ENCODE assay signal across 8 mouse cellular contexts in the genomic region with DNA sequence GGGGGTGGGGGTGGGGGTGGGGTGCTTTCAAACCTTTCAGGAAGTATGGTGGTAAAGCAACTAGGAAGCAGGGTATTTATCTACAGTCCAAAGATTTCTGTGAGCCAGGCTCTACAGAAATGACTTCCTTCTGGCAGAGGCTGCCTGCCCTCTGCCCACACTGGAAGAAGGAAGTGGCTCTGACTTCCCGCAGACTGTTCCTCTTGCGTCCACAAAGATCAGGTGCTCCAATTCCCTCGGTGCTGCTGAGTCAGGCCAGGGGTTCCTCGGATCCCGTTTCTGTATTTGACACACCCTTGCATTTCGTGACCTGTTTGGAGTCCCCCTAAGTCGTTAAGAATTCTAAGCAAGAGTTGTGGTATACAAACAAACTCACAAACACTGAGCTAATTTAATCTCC. TPM values are rescaled to one million over a fixed set of nuclear protein-coding genes. Genes with fewer than 3 reads are reported as not detected.
DNase-seq lines count a peak whose midpoint lies in the region; ATAC-seq and TF ChIP-seq lines count a peak whose summit lies in the region.

No protein-coding gene starts in this region.

- intact Hi-C loops in heart, adult 2 months (cut with DNase I), result no loop called here

- H3K4me3 ChIP-seq in kidney, embryonic 16.5 days (ENCODE audit: low read length), result no peak overlapping the region
- H3K4me3 ChIP-seq in heart, adult 2 months, result no peak overlapping the region
- H3K4me3 ChIP-seq in liver, embryonic 11.5 days (ENCODE audit: low read depth, low read length), result no peak overlapping the region
- no peak overlapping the region for H3K4me3 ChIP-seq in neural tube, embryonic 15.5 days (replicated peaks)

- peaks cover 15% of the 10 kb centered on the region; the same call in 1 of the 2 replicates for H3K4me1 ChIP-seq in kidney, embryonic 16.5 days (ENCODE audit: insufficient read depth, low read length)
- peaks cover 16% of the 10 kb centered on the region for H3K4me1 ChIP-seq in heart, adult 2 months (ENCODE audit: control insufficient read depth, insufficient read depth, low read length)
- peaks cover 7% of the 10 kb centered on the region; the same call in 1 of the 2 replicates for H3K4me1 ChIP-seq in liver, embryonic 11.5 days (replicated peaks; ENCODE audit: control insufficient read depth, insufficient read depth, low read length)
- peaks cover 74% of the 10 kb centered on the region for H3K4me1 ChIP-seq in neural tube, embryonic 15.5 days

- WGBS in kidney, embryonic 16.5 days, result 61% methylated on average over 7 of the region's 7 CpGs
- 43% methylated on average over 7 of the region's 7 CpGs for WGBS in heart, adult 2 months
- WGBS in liver, embryonic 11.5 days, result 50% methylated on average over 7 of the region's 7 CpGs
- WGBS in neural tube, embryonic 15.5 days, result 74% methylated on average over 7 of the region's 7 CpGs

- H3K4me2 ChIP-seq in kidney, embryonic 16.5 days (replicated peaks; ENCODE audit: low read depth, low read length), result no peak overlapping the region
- no peak overlapping the region for H3K4me2 ChIP-seq in liver, embryonic 11.5 days
- H3K4me2 ChIP-seq in neural tube, embryonic 15.5 days, result no peak overlapping the region

- H3K27me3 ChIP-seq in kidney, embryonic 16.5 days (ENCODE audit: insufficient read depth, low read length), result no peaks in the 10 kb centered on the region
- no peaks in the 10 kb centered on the region for H3K27me3 ChIP-seq in heart, adult 2 months (ENCODE audit: control insufficient read depth, insufficient read depth, low read length)
- no peaks in the 10 kb centered on the region for H3K27me3 ChIP-seq in liver, embryonic 11.5 days (replicated peaks; ENCODE audit: control insufficient read depth, insufficient read depth, low read length)
- H3K27me3 ChIP-seq in neural tube, embryonic 15.5 days (replicated peaks), result no peaks in the 10 kb centered on the region

- ATAC-seq in kidney, embryonic 16.5 days (ENCODE audit: low FRiP score, low TSS enrichment), result no peak
- ATAC-seq in liver, embryonic 11.5 days (replicated peaks; ENCODE audit: low FRiP score), result no peak
- ATAC-seq in neural tube, embryonic 15.5 days (ENCODE audit: low FRiP score), result no peak

- H3K36me3 ChIP-seq in kidney, embryonic 16.5 days (ENCODE audit: insufficient read depth, low read length), result peaks cover 18% of the 10 kb centered on the region; the same call in 1 of the 2 replicates
- no peaks in the 10 kb centered on the region for H3K36me3 ChIP-seq in heart, adult 2 months (ENCODE audit: control insufficient read depth, insufficient read depth, low read length)
- H3K36me3 ChIP-seq in liver, embryonic 11.5 days (ENCODE audit: control insufficient read depth, insufficient read depth, low read length), result peaks cover 10% of the 10 kb centered on the region; the same call in 1 of the 2 replicates
- H3K36me3 ChIP-seq in neural tube, embryonic 15.5 days, result peaks cover 23% of the 10 kb centered on the region

- DNase-seq in kidney, postnatal 10 days, result no peak
- DNase-seq in heart, adult 2 months, result peak in 1 of 2 experiments; percentile 65
- no peak for DNase-seq in liver, embryonic 11.5 days (ENCODE audit: low spot score)
- DNase-seq in spleen, adult 18-20 months, result no peak
- no peak for DNase-seq in urinary bladder, adult 2 months (ENCODE audit: low spot score)
- no peak for DNase-seq in ovary, adult 18-20 months (ENCODE audit: low spot score)

- peak; percentile 55; the same call in 1 of the 2 replicates for TF ChIP-seq POLR2A in heart, adult 2 months (IDR thresholded peaks at IDR 0.05; ENCODE audit: insufficient read depth, low read depth, low read length)

- H3K79me2 ChIP-seq in heart, adult 2 months (replicated peaks; ENCODE audit: control insufficient read depth, insufficient read depth, low read length), result no peaks in the 10 kb centered on the region

- peak overlapping the region; percentile 67 for H3K27ac ChIP-seq in kidney, embryonic 16.5 days (ENCODE audit: low read length)
- peak overlapping the region; percentile 75 for H3K27ac ChIP-seq in heart, adult 2 months
- 0 out of 2 replicates have a peak overlapping the region, but pooled peaks have one; percentile 16 for H3K27ac ChIP-seq in liver, embryonic 11.5 days (ENCODE audit: low read depth, low read length)
- peak overlapping the region; percentile 85 for H3K27ac ChIP-seq in neural tube, embryonic 15.5 days (replicated peaks)

- TF ChIP-seq CTCF in heart, adult 2 months (IDR thresholded peaks at IDR 0.05), result no peak

- TF ChIP-seq EP300 in heart, adult 2 months (IDR thresholded peaks at IDR 0.05; ENCODE audit: insufficient read depth, low read depth, low read length), result peak; percentile 72; the same call in 1 of the 2 replicates

- no peak overlapping the region for H3K9ac ChIP-seq in kidney, embryonic 16.5 days (replicated peaks; ENCODE audit: low read length)
- H3K9ac ChIP-seq in heart, adult 2 months (ENCODE audit: low read depth, low read length), result no peak overlapping the region
- H3K9ac ChIP-seq in liver, embryonic 11.5 days (ENCODE audit: low read depth, low read length), result no peak overlapping the region
- no peak overlapping the region for H3K9ac ChIP-seq in neural tube, embryonic 15.5 days (replicated peaks)

- no peaks in the 10 kb centered on the region for H3K9me3 ChIP-seq in kidney, embryonic 16.5 days (ENCODE audit: low read length)
- H3K9me3 ChIP-seq in liver, embryonic 11.5 days (ENCODE audit: control insufficient read depth, low read length), result no peaks in the 10 kb centered on the region
- H3K9me3 ChIP-seq in neural tube, embryonic 15.5 days (replicated peaks), result no peaks in the 10 kb centered on the region

RNA-seq across cellular contexts. Expression of a gene that starts 11.7 kb away (rescaled TPM):
- 20.1 and 21.8 TPM in 2 replicates for polyA plus RNA-seq in kidney, embryonic 16.5 days (2015; fragmentation: Nextera tagmentation; extraction: Ambion mirVana)
- total RNA-seq in heart, adult 2 months (2021), result 10 to 100 TPM; 11.6 to 12.5 TPM
- polyA plus RNA-seq in heart, adult 2 months (2012; rRNA removed), result 11.1 and 16.2 TPM in 2 replicates
- polyA plus RNA-seq in liver, embryonic 11.5 days (2014; fragmentation: Nextera tagmentation; extraction: Ambion mirVana), result 10.5 and 12.0 TPM in 2 replicates
- polyA plus RNA-seq in neural tube, embryonic 15.5 days (2015; fragmentation: Nextera tagmentation; extraction: Ambion mirVana), result 70.4 and 81.7 TPM in 2 replicates
- polyA plus RNA-seq in urinary bladder, adult 2 months (2012; rRNA removed), result 26.0 and 30.0 TPM in 2 replicates

RNA-seq across cellular contexts. Expression of a gene that starts 23.3 kb away (rescaled TPM):
- 109 and 121 TPM in 2 replicates for polyA plus RNA-seq in kidney, embryonic 16.5 days (2015; fragmentation: Nextera tagmentation; extraction: Ambion mirVana)
- total RNA-seq in heart, adult 2 months (2021), result 10 to 100 TPM; 34.8 to 36.9 TPM
- polyA plus RNA-seq in heart, adult 2 months (2012; rRNA removed), result 8.4 and 11.1 TPM in 2 replicates
- polyA plus RNA-seq in liver, embryonic 11.5 days (2014; fragmentation: Nextera tagmentation; extraction: Ambion mirVana), result 76.7 and 82.0 TPM in 2 replicates
- 60.9 and 69.5 TPM in 2 replicates for polyA plus RNA-seq in neural tube, embryonic 15.5 days (2015; fragmentation: Nextera tagmentation; extraction: Ambion mirVana)
- polyA plus RNA-seq in urinary bladder, adult 2 months (2012; rRNA removed), result 43.6 and 46.4 TPM in 2 replicates

Comparison
In these comparisons a context has a peak if more than half of its experiments do, and no peak if none do; other contexts are left out.
1. H3K27ac ChIP-seq: peak in every context shown above with its lines; median percentile 85 in neural tube, embryonic 15.5 days; 75 in heart, adult 2 months; 67 in kidney, embryonic 16.5 days; 16 in liver, embryonic 11.5 days.